Mouse (Mus musculus): ENCODE measurements around the gene Map3k10. TPM values are rescaled to one million over a fixed set of nuclear protein-coding genes. Genes with fewer than 3 reads are reported as not detected.

Gene Map3k10
- polyA plus RNA-seq (2012; rRNA removed) = 10.8 and 11.4 TPM in 2 replicates

DNA sequence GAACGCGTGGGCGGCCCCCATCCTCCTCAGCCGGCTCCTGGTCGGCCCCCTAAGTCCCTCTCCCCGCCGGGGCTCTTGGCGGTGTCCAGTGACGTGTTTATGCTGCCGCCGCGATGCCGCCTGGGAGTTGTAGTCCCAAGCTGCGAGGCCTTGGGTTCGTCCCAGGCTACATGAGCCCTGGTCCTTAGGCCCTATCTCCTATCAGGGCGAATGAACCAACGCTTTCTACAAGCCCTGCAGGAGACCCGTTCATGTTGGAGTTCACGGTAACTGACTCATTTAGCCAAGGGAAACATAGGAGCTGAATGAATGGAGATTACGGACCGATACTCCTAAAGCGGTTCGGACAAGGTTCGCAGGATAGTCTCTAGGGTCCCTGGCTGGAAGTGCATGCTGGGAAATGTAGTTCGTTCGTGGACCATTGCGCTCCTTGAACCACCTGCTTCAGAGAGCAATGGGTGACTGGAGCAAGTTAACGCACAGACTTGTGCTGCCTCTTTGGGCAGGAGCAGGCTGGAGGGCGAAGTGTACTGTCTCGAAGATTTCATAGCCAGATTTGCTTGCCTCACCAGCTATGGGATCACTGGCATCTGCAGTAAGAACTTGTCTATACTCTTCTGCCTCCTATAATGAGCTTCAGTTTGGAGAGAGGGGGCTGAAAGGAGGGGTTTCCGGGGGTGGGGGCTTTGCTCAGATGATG is at the start of gene Map3k10:
Gene Map3k10 (minus strand): TSS at position 77 of the 700 bp plus-strand sequence.
- DNase-seq (ENCODE audit: low read depth, low spot score) = peak; percentile 92
- WGBS = 1% methylated on average over 31 of the region's 31 CpGs

DNA sequence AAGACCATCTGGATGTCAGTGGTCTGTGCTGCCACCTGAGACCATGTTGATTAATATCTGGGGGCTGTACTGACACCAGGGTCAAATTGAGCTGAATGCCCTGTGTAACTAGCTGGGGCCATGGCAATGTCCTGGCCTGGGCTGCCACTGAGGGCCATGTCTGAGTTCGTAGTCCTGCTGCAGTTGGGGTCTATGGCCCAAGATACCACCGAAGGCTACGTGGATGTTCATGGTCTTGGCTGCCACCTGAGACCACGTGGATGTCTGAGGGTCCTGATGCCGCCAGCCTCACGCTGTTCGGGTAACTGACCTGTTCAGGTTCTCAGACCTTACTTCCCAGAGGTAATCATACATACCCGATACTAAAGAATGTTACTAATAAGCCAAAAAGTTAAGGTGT is 47.6 kb upstream of the Map3k10 start:
- 90% methylated on average over 8 of the region's 8 CpGs for WGBS
- no peak for DNase-seq (ENCODE audit: low read depth, low spot score)

DNA sequence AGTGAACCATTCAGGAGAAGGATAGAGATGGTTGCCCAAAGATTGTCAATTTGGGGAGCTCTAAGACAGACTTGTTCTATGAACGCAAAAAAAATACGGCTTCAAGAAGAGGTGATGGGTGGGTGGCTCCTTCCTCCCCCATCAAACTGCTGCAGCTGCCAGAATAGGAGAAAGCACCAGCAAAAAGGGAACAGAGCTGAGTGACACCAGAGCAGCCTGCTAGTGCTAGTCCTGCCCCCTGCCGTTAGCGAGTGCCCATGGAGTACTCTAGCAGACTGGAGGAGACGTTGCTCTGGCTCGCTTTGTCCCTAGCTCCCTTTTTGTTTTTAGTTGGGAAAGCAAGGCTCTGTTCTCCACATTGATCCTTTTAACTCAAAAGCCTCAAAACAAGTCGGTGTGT is 36.0 kb upstream of the Map3k10 start:
- no peak for DNase-seq (ENCODE audit: low read depth, low spot score)

DNA sequence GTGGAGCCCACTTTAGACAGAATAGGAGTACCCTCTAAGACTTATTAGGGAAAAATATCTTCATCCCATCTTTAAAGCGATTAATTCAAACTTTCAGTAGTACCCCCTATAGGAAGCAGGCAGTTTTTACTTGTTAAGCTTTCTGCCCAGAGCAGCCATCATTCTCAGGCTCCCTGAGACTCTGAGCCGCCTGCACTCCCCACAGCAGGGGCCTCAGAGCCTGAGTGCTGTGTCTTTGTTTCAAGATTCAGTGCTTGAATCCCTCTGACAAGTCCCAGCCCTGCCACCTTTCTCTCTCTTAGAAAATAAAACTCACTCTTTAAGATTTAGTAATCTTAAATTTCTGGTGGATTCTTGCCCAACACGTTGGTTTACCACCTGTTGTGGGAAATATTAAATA is 22.3 kb upstream of the Map3k10 start:
- DNase-seq (ENCODE audit: low read depth, low spot score) = no peak
- WGBS = 67% methylated on average over 3 of the region's 3 CpGs

More for the DNA sequence above, 36.0 kb upstream of the Map3k10 start:
- WGBS = 86% methylated on average over 7 of the region's 7 CpGs

DNA sequence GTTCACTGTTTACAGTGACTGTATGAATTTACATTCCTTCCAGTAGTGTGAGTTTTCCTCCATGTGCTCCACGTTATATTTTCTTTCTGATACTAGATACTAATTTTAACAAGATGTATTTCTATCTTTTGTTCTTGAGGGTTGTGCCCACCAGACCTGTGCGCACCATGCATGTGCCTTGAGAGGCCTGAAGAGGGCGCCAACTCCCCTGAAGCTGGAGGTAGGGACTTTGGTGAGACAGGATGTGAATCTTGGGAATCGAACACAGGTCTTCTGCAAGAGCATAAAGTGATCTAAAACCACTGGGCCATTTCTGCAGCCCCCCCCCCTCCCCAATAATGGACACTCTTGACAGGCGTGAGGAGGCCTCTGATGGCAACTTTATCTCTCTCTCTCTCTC is 16.7 kb upstream of the Map3k10 start:
- 41% methylated on average over 5 of the region's 5 CpGs for WGBS
- DNase-seq (ENCODE audit: low read depth, low spot score) = no peak

DNA sequence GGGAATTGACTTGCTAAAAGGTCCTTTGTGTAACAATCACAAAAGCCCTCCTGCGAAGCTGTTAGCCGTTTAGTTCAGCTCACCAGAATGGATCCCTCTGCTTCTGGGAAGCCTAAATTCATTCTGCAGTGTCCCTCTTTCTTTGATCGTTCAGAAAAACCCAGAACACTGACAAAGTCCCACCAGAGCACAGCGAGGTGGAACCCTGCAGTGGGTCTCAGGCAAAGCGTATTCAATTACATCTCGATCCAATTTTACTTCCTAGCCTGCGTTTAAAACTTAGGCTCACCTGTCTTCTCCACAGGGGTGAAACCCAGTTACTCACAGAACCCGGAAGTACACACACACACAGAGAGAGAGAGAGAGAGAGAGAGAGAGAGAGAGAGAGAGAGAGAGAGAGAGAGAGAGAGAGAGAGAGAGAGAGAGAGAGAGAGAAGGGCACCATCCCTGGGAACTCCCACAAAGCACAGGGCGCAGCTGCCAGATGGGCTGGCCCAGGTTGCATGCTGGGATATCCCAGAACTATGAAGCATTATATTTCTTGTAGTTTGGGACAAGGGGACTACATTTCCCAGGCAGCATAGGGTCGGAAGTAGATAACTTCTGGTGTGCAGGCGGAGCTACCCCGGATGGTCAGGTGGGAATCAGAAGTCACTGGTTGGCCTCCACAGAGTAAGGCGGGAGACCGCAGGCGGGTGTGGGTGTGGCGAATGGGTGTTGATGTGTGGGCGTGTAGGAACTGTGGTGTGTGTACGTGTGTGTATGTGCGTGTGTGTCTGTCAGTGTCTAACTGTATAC is 14.6 kb upstream of the Map3k10 start, which contains the start of gene Zfp607b:
Gene Zfp607b (plus strand): TSS at position 526 of the 798 bp plus-strand sequence.
- WGBS = under 1% methylated on average over 19 of the region's 19 CpGs
- DNase-seq (ENCODE audit: low read depth, low spot score) = peak; percentile 97

DNA sequence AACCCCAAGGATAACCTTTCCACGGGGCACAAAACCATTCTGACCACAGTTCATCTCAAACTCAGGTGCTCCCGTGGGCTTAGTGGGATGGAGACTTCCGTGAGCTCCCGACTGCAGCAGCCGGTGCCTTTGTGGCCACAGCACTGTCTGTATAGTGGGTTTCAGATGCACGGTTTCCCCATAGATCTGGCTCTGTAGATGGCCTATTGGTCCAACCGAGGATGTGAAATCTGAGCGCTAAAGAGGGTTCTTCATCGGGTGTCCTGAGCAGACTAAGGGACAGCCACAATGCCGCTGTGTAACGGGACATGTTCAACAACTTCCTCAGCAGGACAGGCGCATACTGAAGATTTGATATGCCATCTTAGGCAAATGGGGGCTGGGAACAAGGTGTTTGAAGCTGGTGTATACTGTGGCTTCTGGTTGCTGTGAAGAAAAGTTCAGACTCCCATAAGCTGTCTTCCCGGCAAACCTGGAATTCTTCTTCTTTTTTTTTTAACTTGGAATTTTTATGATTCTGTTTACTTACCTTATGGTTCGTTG is 13.9 kb upstream of the Map3k10 start:
- DNase-seq (ENCODE audit: low read depth, low spot score) = no peak
- 17% methylated on average over 14 of the region's 14 CpGs for WGBS

DNA sequence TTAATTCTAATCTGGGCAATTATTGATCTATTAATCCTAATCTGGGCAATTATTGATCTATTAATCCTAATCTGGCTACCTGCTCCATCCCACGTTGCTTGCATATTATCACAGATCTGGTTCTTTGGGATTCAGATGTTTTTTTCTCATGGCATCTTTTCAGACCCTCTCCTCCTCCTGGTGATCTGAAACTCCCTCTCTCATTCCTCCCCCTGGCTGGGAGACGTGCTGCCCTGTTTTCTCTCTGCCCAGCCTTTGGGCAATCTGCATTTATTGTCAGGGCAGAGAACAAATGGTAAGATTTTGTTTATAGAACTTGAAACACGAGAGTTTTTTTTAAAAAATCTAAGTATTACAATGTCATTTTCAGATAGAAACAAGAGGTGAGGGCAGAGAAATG is 13.4 kb upstream of the Map3k10 start:
- WGBS = 45% methylated on average over 3 of the region's 3 CpGs
- no peak for DNase-seq (ENCODE audit: low read depth, low spot score)

DNA sequence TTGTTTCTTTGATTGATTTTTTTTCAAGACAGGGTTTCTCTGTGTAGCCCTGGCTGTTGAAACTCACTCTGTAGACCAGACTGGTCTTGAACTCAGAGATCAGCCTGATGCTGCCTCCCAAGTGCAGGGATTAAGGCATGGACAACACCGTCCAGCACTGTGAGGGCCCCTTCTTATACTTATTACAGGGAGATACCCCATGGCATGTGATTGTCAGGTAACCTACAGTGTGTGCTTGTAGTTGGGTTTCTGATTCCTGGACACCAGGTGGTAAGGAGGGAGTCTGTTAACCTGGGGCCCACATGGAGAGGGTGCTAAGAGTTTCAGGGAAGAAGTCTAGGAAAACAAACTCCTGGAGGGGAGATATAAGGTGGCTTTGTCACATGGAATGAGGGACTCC is 12.6 kb upstream of the Map3k10 start:
- no peak for DNase-seq (ENCODE audit: low read depth, low spot score)
- WGBS = 93% methylated on average over 1 of the region's 1 CpGs

DNA sequence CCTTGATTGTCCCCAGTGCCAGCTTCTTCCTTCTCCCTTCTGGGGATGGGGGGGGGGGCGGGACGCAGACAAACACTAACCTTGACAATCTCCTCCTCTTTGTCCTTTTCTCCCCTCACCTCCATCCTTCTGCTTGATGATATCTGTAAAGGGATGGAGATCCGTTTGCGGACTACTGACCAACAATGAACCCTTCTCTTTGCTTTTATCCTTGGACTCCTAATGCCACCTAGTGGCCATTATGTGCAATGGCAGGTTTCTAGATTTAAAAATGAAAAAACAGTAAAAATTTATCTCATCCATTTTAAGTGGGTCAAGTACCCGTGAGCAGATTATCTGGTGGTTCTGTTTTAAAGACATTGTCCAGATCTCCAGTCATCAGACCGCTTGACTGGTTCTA is 11.3 kb upstream of the Map3k10 start:
- no peak for DNase-seq (ENCODE audit: low read depth, low spot score)
- 0% methylated on average over 6 of the region's 6 CpGs for WGBS

DNA sequence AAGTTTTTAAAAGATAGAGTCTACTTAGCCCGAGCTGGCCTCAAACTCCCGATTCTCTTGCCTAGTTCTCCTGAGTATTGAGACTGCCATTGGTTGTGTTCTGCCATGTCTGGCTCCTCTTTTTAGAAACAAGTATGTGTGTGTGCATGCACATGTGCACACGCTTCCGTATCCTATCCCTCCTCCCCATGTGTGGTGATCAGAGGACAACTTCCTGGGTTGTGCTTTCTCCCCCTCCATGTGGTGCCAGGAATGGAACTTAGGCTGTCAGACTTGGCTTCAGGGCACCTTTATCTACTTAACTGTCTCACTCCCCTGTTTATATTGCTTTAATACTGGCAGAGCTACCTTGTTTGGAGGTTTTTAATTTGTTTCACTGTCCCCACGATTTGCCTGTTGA is 10.8 kb upstream of the Map3k10 start:
- 32% methylated on average over 5 of the region's 5 CpGs for WGBS
- DNase-seq (ENCODE audit: low read depth, low spot score) = no peak

DNA sequence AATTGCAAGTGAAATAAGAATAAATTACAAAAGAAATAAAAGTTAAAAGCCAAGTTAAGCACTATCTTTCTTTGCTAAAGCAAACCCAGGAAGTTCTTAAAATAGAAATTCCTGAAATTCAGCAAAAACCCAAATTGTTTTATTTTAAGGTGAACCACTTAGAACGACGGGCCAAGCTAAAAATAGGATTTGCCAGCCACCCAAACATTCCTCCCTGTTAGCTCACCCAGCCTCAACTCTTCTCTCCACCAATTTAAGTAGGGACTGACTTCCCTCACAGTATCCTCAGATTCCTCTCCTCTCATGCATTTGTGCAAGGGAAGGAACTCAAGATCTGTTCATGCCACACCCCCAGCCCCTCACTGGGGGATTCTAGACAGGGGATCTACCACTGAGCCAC is 8.8 kb upstream of the Map3k10 start:
- DNase-seq (ENCODE audit: low read depth, low spot score) = no peak
- 36% methylated on average over 2 of the region's 2 CpGs for WGBS

DNA sequence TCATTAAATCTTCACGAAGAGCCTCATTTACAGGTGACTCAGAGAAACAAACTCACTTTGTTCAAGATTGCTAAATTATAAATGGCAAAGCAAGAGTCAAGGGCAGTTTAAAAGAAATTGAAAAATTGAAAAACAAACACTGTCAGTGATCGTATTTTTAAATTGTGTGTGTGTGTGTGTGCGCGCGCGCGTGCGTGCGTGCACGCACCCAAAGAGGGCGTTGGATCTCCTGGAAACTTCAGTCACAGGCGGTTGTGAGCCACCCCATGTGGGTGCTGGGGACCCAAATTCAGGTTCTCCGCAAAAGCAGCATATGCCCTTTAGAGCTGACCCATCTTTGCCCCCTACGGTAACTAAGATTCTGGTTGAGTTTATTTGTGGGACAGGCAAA is 819 bp upstream of the Map3k10 start:
- DNase-seq (ENCODE audit: low read depth, low spot score) = no peak
- 28% methylated on average over 14 of the region's 14 CpGs for whole genome bisulfite sequencing

DNA sequence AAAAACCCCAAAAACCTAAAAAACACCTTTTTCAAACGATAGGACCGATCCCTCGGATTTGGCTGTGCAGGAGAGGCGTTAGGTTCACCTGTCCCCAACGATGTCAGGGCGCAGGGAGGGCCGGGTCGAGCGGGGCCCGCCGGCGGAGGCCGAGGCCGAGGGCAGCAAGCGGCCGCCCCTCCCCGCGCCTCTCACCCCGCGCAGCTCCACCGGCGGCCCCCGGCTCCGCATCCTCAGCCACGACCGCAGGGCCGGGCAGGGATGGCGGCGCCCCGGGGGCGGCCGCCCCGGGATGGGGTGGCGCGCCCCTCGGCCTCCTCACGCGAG is 240 bp downstream of the Map3k10 start:
- DNase-seq (ENCODE audit: low read depth, low spot score) = no peak
- WGBS = under 1% methylated on average over 31 of the region's 38 CpGs

DNA sequence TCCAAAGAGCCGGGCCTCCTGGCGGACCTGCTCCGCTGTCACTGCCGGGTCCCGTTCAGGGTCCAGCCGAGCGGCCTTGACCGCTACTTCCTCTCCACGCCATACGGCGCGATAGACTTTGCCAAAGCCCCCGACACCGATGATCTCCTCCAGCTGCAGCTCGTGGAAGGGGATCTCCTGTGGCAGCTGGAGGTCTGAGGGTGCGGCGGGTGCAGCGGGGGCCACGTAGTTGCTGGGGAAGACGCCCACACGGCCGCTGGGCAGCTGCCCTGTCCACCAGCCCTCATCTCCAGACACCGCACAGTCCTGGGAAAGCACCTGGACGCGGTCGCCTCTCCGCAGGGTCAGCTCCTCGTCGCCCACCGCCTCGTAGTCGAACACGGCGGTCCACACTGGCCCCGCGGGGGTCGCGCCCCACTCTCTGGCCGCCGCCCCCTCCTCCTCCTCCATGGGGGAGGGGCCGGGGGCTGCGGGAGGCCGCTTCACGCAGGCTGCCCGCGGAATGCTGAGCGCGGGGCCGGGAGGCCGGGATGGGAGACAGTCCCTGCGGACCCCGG is 745 bp downstream of the Map3k10 start:
- WGBS = under 1% methylated on average over 51 of the region's 52 CpGs
- no peak for DNase-seq (ENCODE audit: low read depth, low spot score)

DNA sequence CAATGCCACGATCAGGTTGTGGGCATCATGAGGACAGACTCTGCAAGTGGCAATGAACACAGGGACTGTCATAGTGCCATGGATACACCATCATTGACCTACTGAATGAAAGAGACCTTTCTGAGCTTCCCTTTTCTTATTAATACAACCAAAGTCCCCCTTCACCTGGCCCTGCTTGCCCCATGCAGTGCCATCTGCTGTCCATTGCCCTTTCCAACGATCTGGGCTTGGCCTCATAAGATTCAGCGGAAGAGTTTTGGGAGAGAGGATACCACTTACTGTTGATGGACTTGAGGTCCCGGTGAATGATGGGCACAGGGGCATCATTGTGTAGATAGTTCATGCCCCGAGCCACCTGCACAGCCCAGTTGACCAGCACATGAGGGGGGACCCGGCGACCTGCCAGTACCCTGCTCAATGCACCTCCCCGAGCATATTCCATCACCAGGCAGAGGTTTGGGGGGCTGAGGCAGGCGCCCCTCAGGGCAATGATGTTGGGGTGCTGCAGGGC is 1.3 kb downstream of the Map3k10 start:
- DNase-seq (ENCODE audit: low read depth, low spot score) = no peak
- 44% methylated on average over 9 of the region's 9 CpGs for WGBS

DNA sequence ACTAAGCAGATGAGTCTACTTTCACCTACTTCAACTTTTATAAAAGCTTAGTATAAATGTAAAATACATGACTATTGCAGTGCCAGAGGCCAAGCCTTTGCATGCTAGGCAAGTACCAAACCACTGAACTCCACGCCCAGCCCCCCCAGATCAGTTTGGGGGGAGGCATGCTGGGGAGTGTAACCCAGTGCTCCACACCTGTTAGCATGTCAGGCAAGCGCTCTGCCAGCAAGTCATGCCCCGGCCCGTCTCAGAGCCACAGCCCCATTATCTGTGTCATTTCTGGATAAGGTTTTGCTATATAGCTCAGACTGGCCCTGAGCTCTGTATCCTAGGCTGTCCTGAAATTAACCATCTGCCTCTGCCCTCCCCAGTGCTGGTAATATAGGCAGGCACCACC is 12.4 kb downstream of the Map3k10 start:
- no peak for DNase-seq (ENCODE audit: low read depth, low spot score)
- 82% methylated on average over 4 of the region's 4 CpGs for WGBS

DNA sequence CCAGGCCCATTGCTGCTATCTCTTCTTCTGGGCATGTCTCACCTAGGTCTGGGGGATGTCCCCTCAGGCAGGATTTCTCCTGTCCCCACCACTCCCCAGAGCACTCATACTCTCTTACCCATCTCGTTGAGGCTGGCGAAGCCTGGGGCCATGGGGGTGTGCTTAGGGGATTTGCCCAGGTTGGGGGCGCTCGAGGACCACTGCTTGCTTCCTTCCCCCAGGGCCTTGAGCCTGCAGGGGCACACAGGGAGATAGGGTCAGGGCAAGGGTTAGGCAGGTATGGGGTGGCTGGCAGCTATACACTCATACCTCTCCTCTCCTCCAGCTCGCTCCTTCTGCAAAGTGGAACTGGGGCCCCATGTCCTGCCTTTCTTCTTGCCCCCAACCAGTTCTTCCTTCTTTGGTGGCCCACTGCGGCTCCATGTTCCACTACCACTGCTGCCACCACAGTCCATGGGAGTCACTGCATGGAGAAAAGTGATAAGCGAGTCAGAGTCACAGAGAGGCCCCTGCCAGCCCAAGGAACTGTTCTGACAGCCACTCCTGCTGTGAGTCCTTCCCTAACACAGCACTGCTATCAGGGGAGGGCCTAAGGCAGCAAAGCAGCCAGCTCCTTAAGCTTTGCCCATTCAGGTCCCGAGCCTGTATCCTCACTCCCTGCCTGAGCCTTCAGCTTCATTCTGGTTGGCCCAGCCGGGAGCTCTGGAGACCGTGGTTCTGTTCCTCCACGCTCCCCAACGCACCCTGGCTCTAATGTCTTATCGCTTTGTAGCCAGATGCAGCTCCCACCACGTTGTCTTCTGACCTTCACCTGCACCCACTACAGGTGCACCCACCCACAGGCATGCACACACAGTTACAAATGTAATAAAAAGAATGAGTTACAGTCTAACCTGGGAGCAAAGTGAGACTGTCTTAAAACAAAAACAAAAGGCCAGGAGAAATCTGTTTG is 15.4 kb downstream of the Map3k10 start:
- DNase-seq (ENCODE audit: low read depth, low spot score) = no peak
- WGBS = 72% methylated on average over 14 of the region's 14 CpGs

DNA sequence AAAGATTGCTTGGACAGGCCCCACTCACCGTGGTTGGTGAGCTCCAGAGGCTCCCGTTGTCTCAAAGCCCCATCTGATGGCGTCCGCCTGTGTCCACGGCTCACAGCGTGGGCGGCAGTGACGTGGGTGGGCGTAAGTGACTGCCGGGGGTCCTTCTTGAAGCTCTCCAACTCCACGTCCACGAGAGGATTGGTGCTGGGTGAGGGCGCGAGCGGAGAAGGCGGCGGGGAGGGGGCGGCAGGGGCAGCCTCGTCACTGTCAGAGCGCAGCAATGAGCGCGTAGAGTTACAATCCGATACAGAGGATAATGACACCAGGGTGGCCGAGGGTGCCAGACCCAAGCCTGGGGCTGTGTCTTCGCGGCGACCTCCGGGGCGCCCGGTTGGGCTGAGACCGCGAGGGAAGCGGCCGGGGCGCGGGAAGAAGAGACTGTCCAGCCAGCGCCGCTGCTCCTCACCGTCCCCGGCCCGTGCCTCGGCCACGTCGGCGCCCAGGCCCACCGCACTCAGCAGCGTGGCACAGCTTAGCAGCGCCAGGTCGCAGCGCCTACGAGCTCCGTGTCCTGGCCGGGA is 16.5 kb downstream of the Map3k10 start:
- no peak for DNase-seq (ENCODE audit: low read depth, low spot score)
- 50% methylated on average over 53 of the region's 53 CpGs for WGBS
